Mouse (Mus musculus) right cerebral cortex, adult 2 months (tissue): ENCODE measurements at regions not wholly inside any gene's neighbourhood (a gene's known extent, or its start where the extent isn't known, plus 50 kb on each side); places are given as distances from the start of the nearest gene placed in this dataset.

Source experiments
- DNase-seq, 2 experiments: peaks; one replicate each; pipeline ENCODE4 v3.0.0; 2021 to 2022; ENCODE audit warnings: low spot score in 2 of 2

GRCm38 (mm10) chr5:101596996-101597395 is 67.8 kb downstream of the Nkx6-1 start:
- no peak for DNase-seq

GRCm38 (mm10) chr5:101591236-101591635 is 73.6 kb downstream of the Nkx6-1 start:
- DNase-seq, result no peak

GRCm38 (mm10) chr5:101590341-101591124 is 74.3 kb downstream of the Nkx6-1 start:
- DNase-seq, result no peak

GRCm38 (mm10) chr5:101572966-101573365 is 91.8 kb downstream of the Nkx6-1 start:
- DNase-seq, result no peak

GRCm38 (mm10) chr5:101565770-101566169 is 99.0 kb downstream of the Nkx6-1 start:
- DNase-seq, result no peak

- DNase-seq, result no peak
Measured at GRCm38 (mm10) chr5:101560366-101560765, 104.4 kb downstream of the Nkx6-1 start.

GRCm38 (mm10) chr5:101558279-101558987 is 106.4 kb downstream of the Nkx6-1 start:
- DNase-seq, result no peak

- no peak for DNase-seq
Measured at GRCm38 (mm10) chr5:101557156-101557555, 107.6 kb downstream of the Nkx6-1 start.

- DNase-seq, result no peak
Measured at GRCm38 (mm10) chr5:101543326-101543725, 121.5 kb downstream of the Nkx6-1 start.

GRCm38 (mm10) chr5:101539818-101540217 is 125.0 kb downstream of the Nkx6-1 start:
- no peak for DNase-seq

- DNase-seq, result no peak
Measured at GRCm38 (mm10) chr5:101539254-101539549, 125.6 kb downstream of the Nkx6-1 start.

- no peak for DNase-seq
Measured at GRCm38 (mm10) chr5:101538410-101539253, 126.2 kb downstream of the Nkx6-1 start.

GRCm38 (mm10) chr5:101537518-101538380 is 127.0 kb downstream of the Nkx6-1 start:
- DNase-seq, result no peak

GRCm38 (mm10) chr5:101535451-101535850 is 129.3 kb downstream of the Nkx6-1 start:
- no peak for DNase-seq

- DNase-seq, result no peak
Measured at GRCm38 (mm10) chr5:101525346-101525745, 139.4 kb downstream of the Nkx6-1 start.

- no peak for DNase-seq
Measured at GRCm38 (mm10) chr5:101524670-101525069, 140.1 kb downstream of the Nkx6-1 start.

GRCm38 (mm10) chr5:101523902-101524301 is 140.9 kb downstream of the Nkx6-1 start:
- no peak for DNase-seq

GRCm38 (mm10) chr5:101523490-101523889 is 141.3 kb downstream of the Nkx6-1 start:
- no peak for DNase-seq

- DNase-seq, result no peak
Measured at GRCm38 (mm10) chr5:101520935-101521655, 143.7 kb downstream of the Nkx6-1 start.

GRCm38 (mm10) chr5:101518791-101519547 is 145.8 kb downstream of the Nkx6-1 start:
- DNase-seq, result no peak
